Mouse (Mus musculus): Measurements from ENCODE around the gene Gfy. TPM values are rescaled to one million over a fixed set of nuclear protein-coding genes. Genes with fewer than 3 reads are reported as not detected.

The Gfy gene
- total and polyA plus RNA-seq, 2 experiments from 2014 or later = not detected

DNA sequence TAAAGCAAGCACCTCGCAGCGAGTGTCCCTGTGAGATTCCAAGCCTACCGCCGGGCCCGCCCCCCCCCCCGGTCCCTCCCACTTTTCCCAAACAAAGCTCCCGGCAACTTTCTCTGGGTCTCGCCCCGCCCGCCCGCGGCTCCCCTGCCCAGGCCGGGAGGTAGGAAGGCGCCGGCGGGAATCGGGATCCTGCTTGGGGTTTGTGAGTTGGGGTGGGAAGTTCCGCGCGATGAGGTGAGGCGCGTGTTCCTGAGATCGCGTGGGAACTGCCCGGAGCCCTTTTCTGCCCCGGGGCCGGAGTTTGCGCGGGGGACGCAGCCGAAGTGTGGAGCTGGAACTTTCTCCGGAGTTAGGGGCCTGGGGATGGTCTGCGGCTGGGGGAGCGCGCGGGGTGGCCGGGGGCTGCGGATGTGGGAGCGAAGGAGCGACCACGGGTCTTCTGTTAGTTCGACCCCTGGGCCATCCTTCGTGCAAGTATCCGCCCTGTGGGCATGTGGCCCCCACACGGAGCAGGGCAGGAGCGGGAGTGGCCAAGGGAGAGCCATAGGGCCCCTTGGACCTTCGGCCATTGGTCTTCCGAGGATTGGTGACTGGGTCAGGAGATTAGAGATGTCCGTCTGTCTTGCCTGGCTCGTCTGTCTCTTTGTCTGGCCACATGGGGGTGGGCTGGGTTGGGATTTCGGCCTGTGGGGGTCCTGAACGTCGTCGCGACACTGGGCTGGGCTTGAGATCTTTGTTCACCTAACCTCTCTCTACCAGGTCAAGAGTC is 36.5 kb upstream of the Gfy start, which contains the start of gene Tead2:
Tead2 (plus strand) TSS at position 81 of the 769 bp plus-strand sequence.
- TF ChIP-seq CTCF (IDR thresholded peaks at IDR 0.05; ENCODE audit: low read depth) = no peak
- H3K27ac ChIP-seq (ENCODE audit: low read depth, low read length) = peak within 1 kb of the TSS; percentile 50; the same call in 1 of the 2 replicates
- ATAC-seq (peak; percentile 49), DNase-seq (no peak)
- peak within 1 kb of the TSS; percentile 34 for H3K4me3 ChIP-seq (ENCODE audit: low read depth, low read length)
- peaks cover 14% of the 10 kb centered on the region for H3K4me1 ChIP-seq (ENCODE audit: insufficient read depth)
- 3% methylated on average over 50 of the region's 55 CpGs for WGBS
- H3K27me3 ChIP-seq (ENCODE audit: insufficient read depth, low read length) = 0 out of 2 replicates have a peak, but pooled peaks cover 6% of the 10 kb centered on the region
- H3K9ac ChIP-seq = peak within 1 kb of the TSS; percentile 56
- H3K4me2 ChIP-seq (ENCODE audit: low read depth) = peak within 1 kb of the TSS; percentile 85
- no peaks in the 10 kb centered on the region for H3K36me3 ChIP-seq (ENCODE audit: insufficient read depth)
- H3K9me3 ChIP-seq (ENCODE audit: low read length) = no peaks in the 10 kb centered on the region

DNA sequence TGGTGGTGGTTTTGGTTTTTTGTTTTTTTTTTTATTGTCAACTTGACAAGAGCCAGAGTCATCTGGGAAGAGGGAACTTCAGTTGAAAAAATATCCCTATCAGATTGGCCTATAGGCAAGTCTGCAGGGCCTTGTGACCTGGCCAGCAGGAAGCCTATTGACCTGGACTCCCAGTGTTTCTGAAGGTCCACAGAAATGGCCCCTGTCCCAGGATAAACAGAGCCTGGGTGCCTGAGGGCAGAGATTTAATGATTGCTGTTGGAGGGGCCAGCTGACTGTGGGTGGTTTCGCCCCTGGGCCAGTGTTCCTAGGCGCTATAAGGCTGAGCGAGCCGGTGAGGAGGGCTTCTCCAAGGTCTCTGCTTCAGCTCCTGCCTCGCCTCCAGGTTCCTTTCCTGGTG is 34.3 kb upstream of the Gfy start:
- ATAC-seq = no peak
- Histone ChIP-seq H3K4me2 (ENCODE audit: low read depth) (no peak overlapping the region), H3K4me1 (ENCODE audit: insufficient read depth) (peaks cover 14% of the 10 kb centered on the region), H3K27me3 (ENCODE audit: insufficient read depth, low read length) (peaks cover 8% of the 10 kb centered on the region), H3K9me3 (ENCODE audit: low read length) (no peaks in the 10 kb centered on the region), H3K4me3 (ENCODE audit: low read depth, low read length) (no peak overlapping the region), H3K27ac (ENCODE audit: low read depth, low read length) (0 out of 2 replicates have a peak overlapping the region, but pooled peaks have one; percentile 40), H3K9ac (no peak overlapping the region), H3K36me3 (ENCODE audit: insufficient read depth) (no peaks in the 10 kb centered on the region)
- 67% methylated on average over 5 of the region's 5 CpGs for WGBS
- no peak for TF ChIP-seq CTCF (IDR thresholded peaks at IDR 0.05; ENCODE audit: low read depth)
- no peak for DNase-seq

- H3K4me2 ChIP-seq (ENCODE audit: low read depth) = no peak overlapping the region
- ATAC-seq = no peak
These were observed 33.0 kb upstream of the Gfy start for GRCm38 (mm10) chr7:45212356-45212755.

GRCm38 (mm10) chr7:45211851-45212251 is 32.5 kb upstream of the Gfy start, which contains the start of gene Dkkl1:
TSS of gene Dkkl1 (minus strand) at chr7:45212147.
- peak within 1 kb of the TSS; percentile 23; the same call in 1 of the 2 replicates for H3K4me2 ChIP-seq (ENCODE audit: low read depth)
- WGBS = 8% methylated on average over 17 of the region's 17 CpGs
- peaks cover 8% of the 10 kb centered on the region for H3K27me3 ChIP-seq (ENCODE audit: insufficient read depth, low read length)
- no peak within 1 kb of the TSS for H3K9ac ChIP-seq
- 0 out of 2 replicates have a peak within 1 kb of the TSS, but pooled peaks have one; percentile 7 for H3K4me3 ChIP-seq (ENCODE audit: low read depth, low read length)
- no peak for DNase-seq
- ATAC-seq = no peak
- no peaks in the 10 kb centered on the region for H3K9me3 ChIP-seq (ENCODE audit: low read length)
- H3K36me3 ChIP-seq (ENCODE audit: insufficient read depth) = no peaks in the 10 kb centered on the region
- no peak within 1 kb of the TSS for H3K27ac ChIP-seq (ENCODE audit: low read depth, low read length)
- no peak for TF ChIP-seq CTCF (IDR thresholded peaks at IDR 0.05; ENCODE audit: low read depth)
- H3K4me1 ChIP-seq (ENCODE audit: insufficient read depth) = peaks cover 13% of the 10 kb centered on the region

More at GRCm38 (mm10) chr7:45212356-45212755, 33.0 kb upstream of the Gfy start:
- Histone ChIP-seq H3K9ac (no peak overlapping the region), H3K27me3 (ENCODE audit: insufficient read depth, low read length) (peaks cover 8% of the 10 kb centered on the region), H3K4me1 (ENCODE audit: insufficient read depth) (peaks cover 14% of the 10 kb centered on the region), H3K27ac (ENCODE audit: low read depth, low read length) (no peak overlapping the region), H3K9me3 (ENCODE audit: low read length) (no peaks in the 10 kb centered on the region), H3K36me3 (ENCODE audit: insufficient read depth) (no peaks in the 10 kb centered on the region), H3K4me3 (ENCODE audit: low read depth, low read length) (no peak overlapping the region)
- DNase-seq = no peak
- TF ChIP-seq CTCF (IDR thresholded peaks at IDR 0.05; ENCODE audit: low read depth) = no peak
- WGBS = 79% methylated on average over 7 of the region's 7 CpGs

DNA sequence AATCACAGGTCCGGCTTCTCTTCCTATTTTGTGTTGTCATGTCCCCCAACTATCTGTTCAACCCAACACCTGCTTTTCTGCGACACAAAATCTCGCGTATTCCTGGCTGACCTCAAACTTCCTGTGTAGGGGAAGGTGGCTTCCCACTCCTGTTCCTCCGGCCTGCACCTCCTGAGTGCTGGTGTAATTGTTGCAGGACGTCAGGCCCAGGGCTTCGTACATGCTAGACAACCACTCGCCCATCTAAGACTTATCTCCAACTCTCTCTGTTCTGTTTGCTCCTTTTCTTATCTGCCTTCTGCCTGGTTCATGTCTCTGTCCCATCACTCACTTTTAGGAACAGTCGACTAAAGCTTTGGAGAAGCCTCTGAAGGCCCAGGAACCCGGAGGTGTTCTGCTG is 31.7 kb upstream of the Gfy start:
- H3K9ac ChIP-seq = no peak overlapping the region
- H3K9me3 ChIP-seq (ENCODE audit: low read length) = no peaks in the 10 kb centered on the region
- H3K4me3 ChIP-seq (ENCODE audit: low read depth, low read length) = no peak overlapping the region
- no peak overlapping the region for H3K27ac ChIP-seq (ENCODE audit: low read depth, low read length)
- no peak for TF ChIP-seq CTCF (IDR thresholded peaks at IDR 0.05; ENCODE audit: low read depth)
- ATAC-seq = no peak
- H3K36me3 ChIP-seq (ENCODE audit: insufficient read depth) = no peaks in the 10 kb centered on the region
- DNase-seq = no peak
- WGBS = 79% methylated on average over 10 of the region's 10 CpGs
- peaks cover 9% of the 10 kb centered on the region; the same call in 1 of the 2 replicates for H3K4me1 ChIP-seq (ENCODE audit: insufficient read depth)
- peaks cover 8% of the 10 kb centered on the region for H3K27me3 ChIP-seq (ENCODE audit: insufficient read depth, low read length)
- H3K4me2 ChIP-seq (ENCODE audit: low read depth) = no peak overlapping the region

DNA sequence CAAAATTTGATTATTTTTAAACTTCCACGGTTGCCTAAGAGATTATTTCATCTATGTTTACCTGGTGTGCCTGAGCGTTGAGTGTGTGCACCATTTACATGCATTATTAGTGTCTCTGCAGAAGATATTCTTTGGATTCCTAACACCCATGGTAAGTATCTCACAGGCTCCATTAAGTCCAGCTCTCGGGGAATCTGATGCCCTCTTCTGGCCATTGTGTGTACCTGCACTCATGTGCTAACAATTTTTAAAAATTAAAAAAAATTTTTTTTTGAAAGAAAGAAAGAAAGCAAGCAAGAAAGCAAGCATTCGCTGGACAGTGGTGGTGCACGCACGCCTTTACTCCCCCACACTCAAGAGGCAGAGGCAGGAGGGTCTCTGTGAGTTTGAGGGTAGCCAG is 28.9 kb upstream of the Gfy start:
- no peak overlapping the region for H3K27ac ChIP-seq (ENCODE audit: low read depth, low read length)
- WGBS = 79% methylated on average over 6 of the region's 6 CpGs
- no peak overlapping the region for H3K4me2 ChIP-seq (ENCODE audit: low read depth)
- H3K9me3 ChIP-seq (ENCODE audit: low read length) = no peaks in the 10 kb centered on the region
- TF ChIP-seq CTCF (IDR thresholded peaks at IDR 0.05; ENCODE audit: low read depth) = no peak
- ATAC-seq (no peak), DNase-seq (no peak)
- no peaks in the 10 kb centered on the region for H3K36me3 ChIP-seq (ENCODE audit: insufficient read depth)
- H3K4me3 ChIP-seq (ENCODE audit: low read depth, low read length) = no peak overlapping the region
- H3K9ac ChIP-seq = no peak overlapping the region
- H3K27me3 ChIP-seq (ENCODE audit: insufficient read depth, low read length) = peaks cover 8% of the 10 kb centered on the region
- H3K4me1 ChIP-seq (ENCODE audit: insufficient read depth) = 0 out of 2 replicates have a peak, but pooled peaks cover 4% of the 10 kb centered on the region

All from forebrain, postnatal 0 days (tissue).